Mouse (Mus musculus) monocyte, adult 5-6 weeks (primary cell): ENCODE data around the gene Gm9045. TPM values are rescaled to one million over a fixed set of nuclear protein-coding genes. Genes with fewer than 3 reads are reported as not detected.
"Not testable (repeated sequence)": the region's sequence is repeated elsewhere in the genome, so short reads cannot be mapped to it uniquely, and the experiment has no call there.

ENCODE experiments used
- ATAC-seq: fragments of 153-309, 156-312 bp; replicated peaks from 2 replicates; pipeline ENCODE4 v1.8.0; 2017; ENCODE audit warnings: mild to moderate bottlenecking; ENCODE audit not compliant: low TSS enrichment, insufficient number of reproducible peaks, severe bottlenecking, poor library complexity, low FRiP score
- total RNA-seq: library from RNA; stranded (forward); fragments of 200-1000, 200-491, 200-594 nt; gene quantifications from 3 replicates; pipeline ENCODE4 v1.2.3, GENCODE M21; 2017

Gm9045 gene
- total RNA-seq = not detected in 3 replicates

DNA sequence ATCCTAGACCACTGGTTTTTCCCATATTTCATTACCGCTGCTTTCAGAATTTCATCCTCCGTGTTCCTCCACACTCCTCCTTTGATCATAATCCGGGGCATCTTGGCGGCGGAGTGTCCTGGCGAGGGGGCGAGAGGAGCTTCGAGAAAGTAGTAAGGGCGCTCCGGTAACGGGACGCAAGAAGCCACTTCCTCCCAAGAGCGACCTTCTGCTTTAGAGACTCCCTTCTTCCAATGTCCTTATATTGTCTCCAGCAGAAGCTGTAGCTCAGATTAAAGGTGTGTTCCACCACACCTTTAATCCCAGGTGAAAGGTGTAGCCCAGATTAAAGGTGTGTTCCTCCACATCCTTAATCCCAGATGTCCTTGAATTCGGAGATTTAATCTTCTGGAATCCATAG, at the start of gene Gm9045:
Gm9045 (minus strand) TSS at position 101 of the 400 bp plus-strand sequence.
- ATAC-seq = not testable (repeated sequence)

DNA sequence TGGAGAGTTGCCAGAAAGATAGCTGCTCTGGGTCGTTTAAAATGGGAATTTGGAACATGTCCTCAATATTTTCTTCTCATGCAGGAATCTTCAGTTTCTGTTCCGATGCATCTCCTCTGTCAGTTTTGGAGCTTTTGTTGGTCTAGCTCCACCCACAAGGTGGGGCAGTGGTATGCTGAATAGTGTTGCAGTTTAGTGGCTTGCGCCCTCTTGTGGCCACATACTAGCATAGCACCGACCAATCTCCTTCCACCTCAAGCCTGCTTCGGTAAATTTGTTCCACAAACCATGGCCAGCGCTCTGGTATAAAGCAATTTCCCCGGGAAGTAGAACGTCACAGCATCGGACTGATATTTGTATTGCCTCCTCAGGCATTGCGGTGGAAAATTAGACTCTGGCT, 32.8 kb upstream of the Gm9045 start:
- ATAC-seq = peak; percentile 99

DNA sequence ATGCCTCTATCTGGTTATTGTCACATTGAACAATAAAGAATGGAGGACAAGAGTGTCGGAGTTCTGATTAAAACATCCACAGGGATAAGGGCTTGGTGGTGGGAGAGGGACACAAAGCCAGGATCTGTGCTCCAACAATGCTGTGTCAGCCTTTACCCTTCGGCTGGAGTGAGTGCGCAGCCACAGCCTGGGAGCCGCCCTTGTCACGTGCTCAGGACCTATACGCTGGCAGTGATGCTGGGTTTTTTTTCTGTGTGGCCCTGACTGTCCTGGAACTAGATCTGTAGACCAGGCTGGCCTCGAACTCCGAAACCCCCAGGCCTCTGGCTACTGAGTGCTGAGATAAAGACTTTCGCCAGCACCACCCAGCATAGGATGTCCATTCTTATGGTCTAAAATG, 31.9 kb upstream of the Gm9045 start:
- ATAC-seq = no peak

DNA sequence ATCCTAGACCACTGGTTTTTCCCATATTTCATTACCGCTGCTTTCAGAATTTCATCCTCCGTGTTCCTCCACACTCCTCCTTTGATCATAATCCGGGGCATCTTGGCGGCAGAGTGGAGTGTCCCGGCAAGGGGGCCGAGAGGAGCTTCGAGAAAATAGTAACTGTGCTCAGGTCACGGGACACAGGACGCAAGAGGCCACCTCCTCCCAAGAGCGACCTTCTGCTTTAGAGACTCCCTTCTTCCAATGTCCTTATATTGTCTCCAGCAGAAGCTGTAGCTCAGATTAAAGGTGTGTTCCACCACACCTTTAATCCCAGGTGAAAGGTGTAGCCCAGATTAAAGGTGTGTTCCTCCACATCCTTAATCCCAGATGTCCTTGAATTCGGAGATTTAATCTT, 16.4 kb upstream of the Gm9045 start, which contains the start of gene Gm9049:
Gm9049 (minus strand) TSS at position 101 of the 400 bp plus-strand sequence.
- ATAC-seq = not testable (repeated sequence)

DNA sequence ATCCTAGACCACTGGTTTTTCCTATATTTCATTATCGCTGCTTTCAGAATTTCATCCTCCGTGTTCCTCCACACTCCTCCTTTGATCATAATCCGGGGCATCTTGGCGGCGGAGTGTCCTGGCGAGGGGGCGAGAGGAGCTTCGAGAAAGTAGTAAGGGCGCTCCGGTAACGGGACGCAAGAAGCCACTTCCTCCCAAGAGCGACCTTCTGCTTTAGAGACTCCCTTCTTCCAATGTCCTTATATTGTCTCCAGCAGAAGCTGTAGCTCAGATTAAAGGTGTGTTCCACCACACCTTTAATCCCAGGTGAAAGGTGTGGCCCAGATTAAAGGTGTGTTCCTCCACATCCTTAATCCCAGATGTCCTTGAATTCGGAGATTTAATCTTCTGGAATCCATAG, 10.9 kb upstream of the Gm9045 start, which contains the start of gene Gm9048:
Gm9048 (minus strand) TSS at position 101 of the 400 bp plus-strand sequence.
- ATAC-seq = not testable (repeated sequence)

DNA sequence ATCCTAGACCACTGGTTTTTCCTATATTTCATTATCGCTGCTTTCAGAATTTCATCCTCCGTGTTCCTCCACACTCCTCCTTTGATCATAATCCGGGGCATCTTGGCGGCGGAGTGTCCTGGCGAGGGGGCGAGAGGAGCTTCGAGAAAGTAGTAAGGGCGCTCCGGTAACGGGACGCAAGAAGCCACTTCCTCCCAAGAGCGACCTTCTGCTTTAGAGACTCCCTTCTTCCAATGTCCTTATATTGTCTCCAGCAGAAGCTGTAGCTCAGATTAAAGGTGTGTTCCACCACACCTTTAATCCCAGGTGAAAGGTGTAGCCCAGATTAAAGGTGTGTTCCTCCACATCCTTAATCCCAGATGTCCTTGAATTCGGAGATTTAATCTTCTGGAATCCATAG, 5.5 kb upstream of the Gm9045 start, which contains the start of gene Gm9046:
Gm9046 (minus strand) TSS at position 101 of the 400 bp plus-strand sequence.
- ATAC-seq = not testable (repeated sequence)

DNA sequence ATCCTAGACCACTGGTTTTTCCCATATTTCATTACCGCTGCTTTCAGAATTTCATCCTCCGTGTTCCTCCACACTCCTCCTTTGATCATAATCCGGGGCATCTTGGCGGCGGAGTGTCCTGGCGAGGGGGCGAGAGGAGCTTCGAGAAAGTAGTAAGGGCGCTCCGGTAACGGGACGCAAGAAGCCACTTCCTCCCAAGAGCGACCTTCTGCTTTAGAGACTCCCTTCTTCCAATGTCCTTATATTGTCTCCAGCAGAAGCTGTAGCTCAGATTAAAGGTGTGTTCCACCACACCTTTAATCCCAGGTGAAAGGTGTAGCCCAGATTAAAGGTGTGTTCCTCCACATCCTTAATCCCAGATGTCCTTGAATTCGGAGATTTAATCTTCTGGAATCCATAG, 5.3 kb downstream of the Gm9045 start, which contains the start of gene Gm9044:
Gm9044 (minus strand) TSS at position 101 of the 400 bp plus-strand sequence.
- ATAC-seq = not testable (repeated sequence)

DNA sequence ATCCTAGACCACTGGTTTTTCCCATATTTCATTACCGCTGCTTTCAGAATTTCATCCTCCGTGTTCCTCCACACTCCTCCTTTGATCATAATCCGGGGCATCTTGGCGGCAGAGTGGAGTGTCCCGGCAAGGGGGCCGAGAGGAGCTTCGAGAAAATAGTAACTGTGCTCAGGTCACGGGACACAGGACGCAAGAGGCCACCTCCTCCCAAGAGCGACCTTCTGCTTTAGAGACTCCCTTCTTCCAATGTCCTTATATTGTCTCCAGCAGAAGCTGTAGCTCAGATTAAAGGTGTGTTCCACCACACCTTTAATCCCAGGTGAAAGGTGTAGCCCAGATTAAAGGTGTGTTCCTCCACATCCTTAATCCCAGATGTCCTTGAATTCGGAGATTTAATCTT, 10.8 kb downstream of the Gm9045 start, which contains the start of gene Gm9040:
Gm9040 (minus strand) TSS at position 101 of the 400 bp plus-strand sequence.
- not testable (repeated sequence) for ATAC-seq

DNA sequence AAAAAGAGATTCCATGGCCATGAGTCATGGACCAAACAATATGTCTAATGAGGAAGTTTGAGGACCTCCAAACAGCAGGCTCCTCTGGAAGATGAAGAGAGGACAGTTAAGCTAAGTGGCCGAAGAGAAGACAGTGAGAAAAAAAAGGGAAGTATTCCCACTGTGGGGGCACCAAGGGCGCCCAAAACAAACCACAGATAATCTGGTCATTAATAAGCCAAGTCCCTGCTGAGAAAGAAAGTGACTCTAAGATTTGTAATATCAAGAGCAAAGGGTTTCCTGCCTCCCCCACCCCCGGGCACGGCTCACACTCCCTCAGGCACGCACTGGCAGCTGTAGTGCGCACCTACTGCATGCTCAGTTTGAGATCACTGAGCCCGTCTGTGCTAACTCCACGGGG, 18.6 kb downstream of the Gm9045 start:
- ATAC-seq = no peak

DNA sequence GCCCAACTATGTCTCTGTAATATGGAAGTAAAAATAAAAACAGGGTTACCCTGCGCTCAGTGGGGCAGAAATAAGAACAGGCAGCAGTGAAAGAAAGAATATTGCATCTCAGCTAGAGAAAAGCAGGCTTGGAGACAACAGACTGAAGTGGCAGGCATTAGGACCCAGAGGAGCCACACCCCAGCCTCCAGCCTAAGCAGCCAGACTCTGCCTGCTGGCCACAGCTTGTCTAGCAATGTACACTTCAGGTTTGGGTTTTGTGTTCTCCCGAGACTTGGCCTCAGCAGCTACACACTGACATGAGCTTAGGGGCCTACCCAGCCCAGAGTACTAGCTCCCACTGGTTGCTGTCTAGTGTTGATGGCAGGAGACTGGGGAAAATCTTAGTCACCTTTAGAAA, 35.5 kb downstream of the Gm9045 start:
- 0 out of 2 replicates have a peak, but pooled peaks have one; percentile 40 for ATAC-seq

DNA sequence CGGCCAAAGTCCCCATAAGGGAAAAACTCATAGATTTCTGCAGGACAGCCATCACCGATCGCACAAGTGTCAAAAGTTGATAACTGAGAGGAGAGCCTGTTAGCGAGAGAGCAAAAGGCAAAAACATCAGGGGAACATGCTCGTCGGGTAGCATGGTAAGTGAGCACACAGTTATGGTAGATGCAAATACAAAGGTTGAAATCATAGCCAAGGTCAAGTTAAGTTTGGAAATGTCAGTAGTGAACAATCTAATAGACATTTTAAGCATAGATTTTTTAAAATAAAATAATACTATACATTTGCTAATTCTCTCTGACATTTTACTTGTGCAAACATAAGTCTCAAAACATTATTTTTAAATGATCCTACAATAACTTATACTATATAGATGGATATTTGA, 42.7 kb downstream of the Gm9045 start, which contains the start of gene Iltifb:
Iltifb (minus strand) TSS at position 101 of the 400 bp plus-strand sequence.
- no peak for ATAC-seq

Other genes starting within 250 kb of the Gm9045 start
- gene Mdm1, start 196.0 kb downstream of the Gm9045 start, total RNA-seq = 225 to 295 TPM (median 275 TPM) in 3 replicates
- not detected in 3 replicates for gene Il22, start 132.9 kb downstream of the Gm9045 start, total RNA-seq
- not detected in 3 replicates for gene Gm32717, start 97.1 kb downstream of the Gm9045 start, total RNA-seq
- not detected in 3 replicates for gene Gm32802, start 79.1 kb downstream of the Gm9045 start, total RNA-seq
- not detected in 3 replicates for gene Iltifb, start 42.8 kb downstream of the Gm9045 start, total RNA-seq
- not detected in 3 replicates for gene Gm9040, start 10.9 kb downstream of the Gm9045 start, total RNA-seq
- not detected in 3 replicates for gene Gm9044, start 5.4 kb downstream of the Gm9045 start, total RNA-seq
- not detected in 3 replicates for gene Gm9046, start 5.4 kb upstream of the Gm9045 start, total RNA-seq
- gene Gm9048, start 10.8 kb upstream of the Gm9045 start, total RNA-seq = not detected in 3 replicates
- not detected in 3 replicates for gene Gm9049, start 16.3 kb upstream of the Gm9045 start, total RNA-seq
- 59.4 to 177 TPM (median 69.7 TPM) in 3 replicates for gene Ifng, start 103.2 kb upstream of the Gm9045 start, total RNA-seq